In the genomic region with DNA sequence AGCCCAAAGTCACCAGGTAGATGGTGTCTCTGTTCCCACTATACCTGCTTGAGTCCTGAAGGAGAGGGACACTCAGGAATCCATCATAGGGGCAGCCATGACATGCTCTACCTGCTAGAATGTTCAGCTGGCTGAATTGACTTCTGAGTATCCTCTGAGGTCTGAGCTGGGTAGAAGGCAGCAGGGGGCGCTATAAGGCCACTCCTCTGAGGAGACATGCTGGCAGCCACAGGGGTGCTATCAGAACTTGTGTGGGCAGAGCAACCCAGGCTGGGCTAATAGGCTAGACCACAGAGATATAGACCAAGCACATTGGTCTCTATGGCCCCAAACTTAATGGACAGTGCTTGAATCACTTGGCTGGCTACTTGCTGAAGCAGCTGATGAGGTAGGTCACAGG, we compare ENCODE assay signal across 10 mouse cellular contexts. TPM values are rescaled to one million over a fixed set of nuclear protein-coding genes. Genes with fewer than 3 reads are reported as not detected.
A peak's percentile ranks its signal among the peaks of the same experiment; 100 is the strongest.
DNase-seq lines count a peak whose midpoint lies in the region; ATAC-seq and TF ChIP-seq lines count a peak whose summit lies in the region.
"Had no signal": no experiment of that assay in that cellular context is flagged by ENCODE, and none has a peak within 500 bp of the region (broad histone marks: within the 10 kb centered on the region; RNA-seq: fewer than 3 reads in every experiment).

No protein-coding gene starts in this region.

- H3K27me3 ChIP-seq in hindbrain, embryonic 11.5 days (ENCODE audit: control insufficient read depth, insufficient read depth, low read length): no peaks in the 10 kb centered on the region
- H3K27me3 ChIP-seq in hindbrain, embryonic 14.5 days (ENCODE audit: control insufficient read depth, insufficient read depth, low read length): no peaks in the 10 kb centered on the region
- peaks cover 90% of the 10 kb centered on the region for H3K27me3 ChIP-seq in CH12.LX (replicated peaks)
- H3K27me3 ChIP-seq in neural tube, embryonic 15.5 days (replicated peaks): no peaks in the 10 kb centered on the region
- H3K27me3 ChIP-seq: limb, embryonic 13.5 days had no signal

- intact Hi-C loops in gastrocnemius, postnatal 36 days (cut with DNase I): no loop called here

- ATAC-seq in hindbrain, embryonic 11.5 days (ENCODE audit: low FRiP score): no peak
- ATAC-seq in hindbrain, embryonic 14.5 days (ENCODE audit: low FRiP score): no peak
- ATAC-seq in megakaryocyte, adult 5-6 weeks (ENCODE audit: poor library complexity, severe bottlenecking): peak; percentile 54; the same call in 1 of the 2 replicates
- ATAC-seq in neural tube, embryonic 15.5 days (ENCODE audit: low FRiP score): no peak

- TF ChIP-seq POLR2A in CH12.LX (IDR thresholded peaks at IDR 0.05; ENCODE audit: low read depth, low read length): no peak
- no peak for TF ChIP-seq POLR2A in bone marrow, adult 2 months (IDR thresholded peaks at IDR 0.05; ENCODE audit: borderline replicate concordance, control insufficient read depth, low read depth, low read length)

- 0% methylated on average over 1 of the region's 1 CpGs for WGBS in hindbrain, embryonic 11.5 days
- 11% methylated on average over 1 of the region's 1 CpGs for WGBS in hindbrain, embryonic 14.5 days
- 8% methylated on average over 1 of the region's 1 CpGs for WGBS in bone marrow, adult 2 months
- 11% methylated on average over 1 of the region's 1 CpGs for WGBS in neural tube, embryonic 15.5 days

- peak; percentile 43 to 78; a peak in 2 of 4 replicates for TF ChIP-seq CTCF in CH12.LX (conservative IDR thresholded peaks at IDR 0.05 in 1 of 2, IDR thresholded peaks at IDR 0.05 in 1 of 2; ENCODE audit: low read depth in 2 of 2, low read length in 2 of 2)
- peak; percentile 68 for TF ChIP-seq CTCF in bone marrow, adult 2 months (IDR thresholded peaks at IDR 0.05; ENCODE audit: control insufficient read depth, insufficient read depth, low read length)

- H3K9ac ChIP-seq in hindbrain, embryonic 11.5 days (ENCODE audit: low read depth, low read length): no peak overlapping the region
- no peak overlapping the region for H3K9ac ChIP-seq in hindbrain, embryonic 14.5 days
- no peak overlapping the region for H3K9ac ChIP-seq in CH12.LX (ENCODE audit: insufficient read depth, low read depth)
- H3K9ac ChIP-seq in neural tube, embryonic 15.5 days (replicated peaks): no peak overlapping the region
- H3K9ac ChIP-seq: limb, embryonic 13.5 days had no signal

- no peak overlapping the region for H3K4me3 ChIP-seq in hindbrain, embryonic 11.5 days (ENCODE audit: low read depth, low read length)
- H3K4me3 ChIP-seq in hindbrain, embryonic 14.5 days (replicated peaks; ENCODE audit: low read length): no peak overlapping the region
- no peak overlapping the region for H3K4me3 ChIP-seq in CH12.LX (replicated peaks in 1 of 3; ENCODE audit: low read depth in 2 of 3, low read length in 2 of 3, poor library complexity in 1 of 3)
- H3K4me3 ChIP-seq in bone marrow, adult 2 months (replicated peaks; ENCODE audit: control insufficient read depth, low read depth, low read length): no peak overlapping the region
- H3K4me3 ChIP-seq in neural tube, embryonic 15.5 days (replicated peaks): no peak overlapping the region
- H3K4me3 ChIP-seq: limb, embryonic 13.5 days; myocyte had no signal

- peak; percentile 73 for TF ChIP-seq RAD21 in CH12.LX (IDR thresholded peaks at IDR 0.05; ENCODE audit: low read depth, low read length)

- H3K4me2 ChIP-seq in hindbrain, embryonic 11.5 days (replicated peaks; ENCODE audit: low read depth, low read length): no peak overlapping the region
- no peak overlapping the region for H3K4me2 ChIP-seq in hindbrain, embryonic 14.5 days (replicated peaks)
- no peak overlapping the region for H3K4me2 ChIP-seq in CH12.LX (ENCODE audit: insufficient read depth, low read depth, poor library complexity, severe bottlenecking)
- no peak overlapping the region for H3K4me2 ChIP-seq in neural tube, embryonic 15.5 days
- H3K4me2 ChIP-seq: limb, embryonic 13.5 days had no signal

- H3K79me2 ChIP-seq in CH12.LX (replicated peaks; ENCODE audit: control insufficient read depth, extremely low read depth, insufficient read depth, poor library complexity, severe bottlenecking): no peaks in the 10 kb centered on the region

- H3K36me3 ChIP-seq in hindbrain, embryonic 11.5 days (ENCODE audit: control insufficient read depth, insufficient read depth, low read length): no peaks in the 10 kb centered on the region
- H3K36me3 ChIP-seq in hindbrain, embryonic 14.5 days (replicated peaks; ENCODE audit: control insufficient read depth, insufficient read depth): no peaks in the 10 kb centered on the region
- no peaks in the 10 kb centered on the region for H3K36me3 ChIP-seq in CH12.LX (replicated peaks in 1 of 2; ENCODE audit: control insufficient read depth in 1 of 2, insufficient read depth in 1 of 2, low read length in 1 of 2)
- H3K36me3 ChIP-seq in neural tube, embryonic 15.5 days: no peaks in the 10 kb centered on the region
- H3K36me3 ChIP-seq: limb, embryonic 13.5 days had no signal

- dilution Hi-C loops in CH12.LX (cut with MboI; ENCODE audit: extremely low pct_ligation_motif_present, extremely low pct_unique_long_range_greater_than_20kb, low sequenced_read_pairs): no loop called here

- no peak overlapping the region for H3K27ac ChIP-seq in hindbrain, embryonic 11.5 days (ENCODE audit: low read depth, low read length)
- H3K27ac ChIP-seq in hindbrain, embryonic 14.5 days: no peak overlapping the region
- H3K27ac ChIP-seq in CH12.LX (ENCODE audit: insufficient read depth, low read depth): no peak overlapping the region
- no peak overlapping the region for H3K27ac ChIP-seq in bone marrow, adult 2 months (ENCODE audit: control insufficient read depth, insufficient read depth, low read depth, low read length, poor library complexity)
- no peak overlapping the region for H3K27ac ChIP-seq in neural tube, embryonic 15.5 days (replicated peaks)
- H3K27ac ChIP-seq: limb, embryonic 13.5 days had no signal

- no peaks in the 10 kb centered on the region; the same call in 1 of the 2 replicates for H3K4me1 ChIP-seq in hindbrain, embryonic 11.5 days (replicated peaks; ENCODE audit: control insufficient read depth, insufficient read depth, low read length)
- peaks cover 14% of the 10 kb centered on the region for H3K4me1 ChIP-seq in hindbrain, embryonic 14.5 days (replicated peaks; ENCODE audit: control insufficient read depth, insufficient read depth, low read length)
- peaks cover 0 to 3% of the 10 kb centered on the region in 2 experiments; a peak in 2 of 4 replicates for H3K4me1 ChIP-seq in CH12.LX (ENCODE audit: control insufficient read depth in 1 of 2, insufficient read depth in 2 of 2)
- no peaks in the 10 kb centered on the region for H3K4me1 ChIP-seq in bone marrow, adult 2 months (ENCODE audit: control insufficient read depth, insufficient read depth, low read length)
- peaks cover 14% of the 10 kb centered on the region for H3K4me1 ChIP-seq in neural tube, embryonic 15.5 days
- H3K4me1 ChIP-seq: limb, embryonic 13.5 days had no signal

- H3K9me3 ChIP-seq in hindbrain, embryonic 11.5 days (ENCODE audit: control insufficient read depth, low read length): no peaks in the 10 kb centered on the region
- no peaks in the 10 kb centered on the region for H3K9me3 ChIP-seq in hindbrain, embryonic 14.5 days (ENCODE audit: control insufficient read depth, low read length)
- H3K9me3 ChIP-seq in CH12.LX (replicated peaks; ENCODE audit: low read length): peaks cover 13% of the 10 kb centered on the region
- no peaks in the 10 kb centered on the region for H3K9me3 ChIP-seq in neural tube, embryonic 15.5 days (replicated peaks)
- H3K9me3 ChIP-seq: limb, embryonic 13.5 days had no signal

- in situ Hi-C loops in CH12.LX (cut with MboI; ENCODE audit: low pct_ligation_motif_present, low pct_unique_long_range_greater_than_20kb, low sequenced_read_pairs): loop anchor here (25.0 kb wide), 1 partner anchor 163 kb away; no protein-coding TSS in a partner anchor

- no peak for TF ChIP-seq EP300 in CH12.LX (IDR thresholded peaks at IDR 0.05; ENCODE audit: low read length)

- DNase-seq in hindbrain, embryonic 11.5 days (ENCODE audit: low spot score): peak; percentile 34
- no peak for DNase-seq in hindbrain, embryonic 14.5 days (ENCODE audit: low spot score)
- DNase-seq in CH12.LX (ENCODE audit: extremely low read depth): peak; percentile 52
- DNase-seq in gastrocnemius, postnatal 36 days: no peak
- no peak for DNase-seq in layer of hippocampus, adult 8-10 months (ENCODE audit: low spot score in 2 of 2)

TF ChIP-seq in CH12.LX, 34 proteins besides CTCF, POLR2A, EP300 and RAD21:
- TF ChIP-seq SMC3 (IDR thresholded peaks at IDR 0.05; ENCODE audit: low read depth, low read length): peak; percentile 68
- TF ChIP-seq USF2 (conservative IDR thresholded peaks at IDR 0.05; ENCODE audit: low read depth, low read length): no peak

RNA-seq across cellular contexts. Expression of gene Syt2, which starts 27.8 kb away (rescaled TPM):
- polyA plus RNA-seq in hindbrain, embryonic 11.5 days (2014; fragmentation: Nextera tagmentation; extraction: Ambion mirVana): 3.0 and 4.1 TPM in 2 replicates
- polyA plus RNA-seq in hindbrain, embryonic 14.5 days (2014; fragmentation: Nextera tagmentation; extraction: Ambion mirVana): 10.1 and 10.5 TPM in 2 replicates
- total RNA-seq in CH12.LX (2012; rRNA removed): not detected in 2 replicates
- total RNA-seq in CH12.LX (2014; rRNA removed): not detected in 2 replicates
- polyA plus RNA-seq in CH12.LX (2012; ENCODE audit: insufficient read length, low read depth): not detected in 2 replicates
- polyA plus RNA-seq in bone marrow, adult 2 months (2011; ENCODE audit: insufficient read depth, insufficient read length, low replicate concordance, missing spikeins): not detected in 2 replicates
- not detected in 2 replicates for total RNA-seq in megakaryocyte, adult 5-6 weeks (2015)
- not detected in 2 replicates for total RNA-seq in megakaryocyte, adult 5-6 weeks (2017)
- 20.4 and 23.4 TPM in 2 replicates for polyA plus RNA-seq in neural tube, embryonic 15.5 days (2015; fragmentation: Nextera tagmentation; extraction: Ambion mirVana)
- not detected for total RNA-seq in gastrocnemius, postnatal 36 days (2021)
- 10 to 100 TPM; 31.6 to 35.4 (median 34.6) TPM for total RNA-seq in layer of hippocampus, adult 8-10 months (2022)

Comparison
In these comparisons a context has a peak if more than half of its experiments do, and no peak if none do; other contexts are left out.
1. DNase-seq: peak in hindbrain, embryonic 11.5 days (single experiment) and CH12.LX (single experiment); none in hindbrain, embryonic 14.5 days (single experiment), gastrocnemius, postnatal 36 days (0 of 2) and layer of hippocampus, adult 8-10 months (0 of 2).